Mouse (Mus musculus) myocyte (in vitro differentiated cells): ENCODE results near the gene Madd.
A peak's percentile ranks its signal among the peaks of the same experiment; 100 is the strongest.

ENCODE experiments used
- CEBPB ChIP-seq: IDR thresholded peaks from 2 replicates; pipeline ENCODE4 v1.6.1; 2011; ENCODE audit warnings: mild to moderate bottlenecking, moderate library complexity; ENCODE audit not compliant: poor library complexity, insufficient read depth, severe bottlenecking
- E2F4 ChIP-seq: IDR thresholded peaks from one replicate; pipeline ENCODE4 v1.6.1; 2011; ENCODE audit warnings: mild to moderate bottlenecking, control low read depth, moderate library complexity; ENCODE audit not compliant: insufficient read depth
- MAX ChIP-seq: IDR thresholded peaks from one replicate; pipeline ENCODE4 v1.6.1; 2011; ENCODE audit warnings: low read depth, mild to moderate bottlenecking, control low read depth
- MYOG ChIP-seq, 3 experiments: IDR thresholded peaks; one replicate each; pipeline ENCODE4 v1.6.1; 2011; ENCODE audit warnings: control low read depth in 2 of 3, low read depth in 2 of 3, mild to moderate bottlenecking in 2 of 3; ENCODE audit not compliant: insufficient read length in 2 of 3, control insufficient read depth in 1 of 3, insufficient read depth in 1 of 3
- POLR2A ChIP-seq: IDR thresholded peaks from one replicate; pipeline ENCODE4 v1.6.1; 2011; ENCODE audit warnings: low read depth, mild to moderate bottlenecking, control low read depth, moderate library complexity; ENCODE audit not compliant: insufficient read length
- SRF ChIP-seq: IDR thresholded peaks from one replicate; pipeline ENCODE4 v1.6.1; 2011; ENCODE audit warnings: low read depth; ENCODE audit not compliant: control insufficient read depth, insufficient read length
- USF1 ChIP-seq: IDR thresholded peaks from one replicate; pipeline ENCODE4 v1.6.1; 2011; ENCODE audit warnings: low read depth, mild to moderate bottlenecking, control low read depth, moderate library complexity

DNA sequence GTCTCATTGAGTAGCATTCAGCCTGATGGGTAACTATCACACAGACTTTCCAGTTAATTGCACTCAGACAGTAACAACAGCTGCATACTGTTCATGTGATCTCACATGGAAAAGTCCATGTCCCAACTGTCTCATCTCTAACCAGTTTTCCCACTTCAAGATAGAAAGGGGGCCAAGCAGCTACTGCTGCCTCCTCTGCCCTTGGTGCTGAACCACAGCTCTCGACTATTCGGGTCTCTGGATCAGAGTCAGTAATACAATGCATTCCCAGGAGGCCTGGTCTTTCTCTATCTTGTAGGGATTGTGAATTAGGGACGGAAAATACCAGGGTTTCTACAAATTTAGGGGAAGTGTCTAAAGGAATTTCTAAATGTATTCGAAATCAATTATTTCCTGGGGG, 3.8 kb downstream of the Madd start:
- no peak for TF ChIP-seq USF1
- peak in 1 of 3 experiments; percentile 3 for TF ChIP-seq MYOG (IDR thresholded peaks at IDR 0.05; ENCODE audit: control insufficient read depth in 1 of 3, insufficient read depth in 1 of 3, insufficient read length in 2 of 3, low read depth in 2 of 3)
- TF ChIP-seq POLR2A = no peak
- TF ChIP-seq SRF = no peak
- no peak for TF ChIP-seq MAX
- TF ChIP-seq E2F4 = no peak
- TF ChIP-seq CEBPB = no peak
